Mouse (Mus musculus) cerebellum, postnatal 36 days (tissue): Measurements from ENCODE around the gene Srpk2.
"Not testable (repeated sequence)": the region's sequence is repeated elsewhere in the genome, so short reads cannot be mapped to it uniquely, and the experiment has no call there.

ENCODE experiments used
- DNase-seq, 2 experiments: peaks; one replicate each; pipeline ENCODE4 v3.0.0; 2021 to 2022; ENCODE audit warnings: mixed read lengths in 2 of 2

Srpk2 gene

DNA sequence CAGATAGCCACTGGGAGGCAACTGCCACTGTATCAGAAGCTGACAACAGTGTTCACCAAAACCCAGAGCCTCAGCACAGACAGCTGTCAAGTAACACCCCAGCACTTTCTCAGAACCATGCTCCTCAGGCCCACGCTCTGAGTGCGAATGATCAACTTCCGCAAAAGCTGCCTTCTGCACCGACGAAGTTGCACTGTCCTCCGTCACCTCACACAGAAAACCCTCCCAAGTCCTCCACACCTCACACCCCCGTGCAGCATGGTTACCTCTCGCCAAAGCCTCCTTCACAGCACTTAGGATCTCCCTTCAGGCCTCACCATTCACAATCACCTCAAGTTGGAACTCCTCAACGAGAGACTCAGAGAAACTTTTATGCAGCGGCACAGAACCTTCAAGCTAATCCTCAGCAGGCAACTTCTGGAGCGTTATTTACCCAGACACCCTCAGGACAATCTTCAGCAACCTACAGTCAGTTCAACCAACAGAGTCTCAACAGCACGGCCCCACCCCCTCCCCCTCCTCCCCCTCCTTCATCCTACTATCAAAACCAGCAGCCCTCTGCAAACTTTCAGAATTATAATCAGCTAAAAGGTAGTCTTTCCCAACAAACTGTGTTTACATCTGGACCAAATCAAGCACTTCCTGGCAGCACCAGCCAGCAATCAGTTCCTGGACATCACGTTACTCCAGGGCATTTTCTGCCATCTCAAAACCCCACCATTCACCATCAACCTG is 182.7 kb downstream of the Srpk2 start:
- no peak for DNase-seq

DNA sequence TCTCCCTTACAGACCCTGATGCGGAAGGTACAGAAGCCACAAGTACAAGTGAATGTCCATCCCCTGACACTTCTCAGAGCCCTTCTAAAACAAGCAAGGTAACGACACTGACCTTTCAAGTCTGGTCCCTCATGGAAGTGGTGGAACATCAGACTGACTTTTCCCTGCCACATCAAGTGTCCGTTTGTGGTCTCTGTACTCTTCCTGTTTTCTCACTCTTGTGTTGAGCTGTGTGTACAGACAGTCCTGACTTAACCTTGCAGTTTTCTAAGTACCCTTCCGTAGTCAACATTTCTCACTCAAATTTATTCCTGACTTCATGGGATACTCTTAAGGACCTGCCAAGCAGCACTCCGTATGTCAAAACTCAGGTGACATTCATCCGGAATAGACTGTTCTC is 183.7 kb downstream of the Srpk2 start:
- no peak for DNase-seq

DNA sequence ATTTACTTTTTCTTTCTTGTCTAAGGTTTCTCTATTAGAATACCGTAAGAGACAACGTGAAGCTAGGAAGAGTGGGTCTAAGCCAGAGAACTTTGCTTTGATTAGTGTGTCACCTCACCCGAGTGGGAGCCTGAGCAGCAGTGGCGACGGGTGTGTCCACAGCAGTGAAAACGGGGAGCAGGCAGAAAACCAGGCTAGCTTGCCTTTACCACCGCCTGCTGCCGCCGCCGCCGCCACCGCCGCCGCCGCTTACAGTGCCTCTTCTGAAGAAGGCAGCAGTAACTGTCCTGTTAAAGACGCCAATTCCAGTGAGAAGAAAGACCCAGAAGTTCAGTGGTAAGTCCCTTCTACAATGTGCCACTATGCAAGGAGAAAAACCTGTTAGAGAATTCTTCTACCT is 185.2 kb downstream of the Srpk2 start:
- DNase-seq, result no peak

DNA sequence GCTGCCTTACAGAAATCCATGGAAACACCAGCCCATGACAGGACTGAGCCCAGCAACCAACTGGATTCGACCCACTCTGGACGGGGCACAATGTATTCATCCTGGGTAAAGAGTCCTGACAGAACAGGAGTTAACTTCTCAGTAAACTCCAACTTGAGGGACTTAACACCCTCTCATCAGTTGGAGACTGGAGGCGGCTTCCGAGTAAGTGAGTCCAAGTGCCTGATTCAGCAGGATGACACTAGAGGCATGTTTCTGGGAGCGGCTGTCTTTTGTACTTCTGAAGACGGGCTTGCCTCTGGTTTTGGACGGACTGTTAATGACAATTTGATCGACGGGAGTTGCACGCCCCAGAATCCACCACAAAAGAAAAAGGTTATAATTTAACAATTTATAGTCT is 186.5 kb downstream of the Srpk2 start:
- no peak for DNase-seq

- DNase-seq, result no peak
Measured at GRCm38 (mm10) chr5:23496933-23497332, 187.5 kb downstream of the Srpk2 start.

DNA sequence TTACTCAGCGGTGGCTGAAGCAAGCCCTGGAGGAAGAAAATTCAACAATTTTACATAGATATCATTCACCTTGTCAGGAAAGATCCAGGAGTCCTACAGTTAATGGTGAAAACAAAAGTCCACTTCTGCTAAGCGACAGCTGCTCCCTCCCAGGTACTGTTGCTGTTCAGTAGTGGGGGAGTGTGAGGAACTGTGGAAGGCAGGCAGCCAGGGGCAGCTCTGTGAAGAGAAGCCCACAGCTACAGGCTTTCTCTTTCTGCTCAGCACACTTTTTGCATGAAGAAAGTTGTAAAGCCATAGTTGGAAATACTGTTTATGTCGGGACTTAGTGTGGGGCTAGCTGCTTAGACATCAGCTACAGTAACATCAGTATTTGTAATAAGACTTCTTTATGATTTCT is 188.0 kb downstream of the Srpk2 start:
- no peak for DNase-seq

DNA sequence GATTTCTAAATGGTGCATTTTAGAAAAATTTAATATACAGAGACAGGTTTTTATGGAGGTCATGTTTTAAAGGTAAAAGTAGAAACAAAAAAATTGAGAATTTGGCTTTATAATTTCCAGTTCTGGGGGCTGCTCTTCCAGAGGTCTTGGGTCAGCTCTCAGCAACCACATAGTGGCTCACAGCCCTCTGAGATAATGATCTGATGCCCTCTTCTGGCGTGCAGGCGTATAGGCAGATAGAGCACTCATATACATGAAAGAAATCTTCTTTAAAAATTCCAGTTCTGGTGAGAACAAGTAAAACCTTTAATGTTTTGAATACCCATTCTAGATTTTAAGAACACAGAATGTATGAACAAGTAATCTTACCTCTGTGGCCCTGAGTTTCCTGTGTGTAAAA is 193.6 kb downstream of the Srpk2 start:
- DNase-seq, result no peak

GRCm38 (mm10) chr5:23489231-23489630 is 195.2 kb downstream of the Srpk2 start:
- DNase-seq, result no peak

DNA sequence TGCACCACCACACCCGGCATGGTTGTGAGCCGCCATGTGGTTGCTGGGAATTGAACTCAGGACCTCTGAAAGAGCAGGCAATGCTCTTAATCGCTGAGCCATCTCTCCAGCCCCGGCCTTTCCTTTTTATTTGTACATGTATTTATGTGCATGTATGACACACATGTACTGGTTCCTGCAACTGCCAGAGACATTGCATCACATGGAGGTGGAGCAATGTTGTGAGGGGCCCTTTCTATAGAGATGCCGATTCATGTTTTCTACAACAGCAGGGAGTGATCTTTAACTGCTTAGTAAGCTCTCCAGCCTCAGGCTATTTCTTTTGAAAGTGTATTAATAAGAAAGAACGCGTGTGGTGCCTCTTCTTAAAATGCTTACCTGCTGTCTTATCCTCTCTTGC is 200.6 kb downstream of the Srpk2 start:
- DNase-seq, result no peak

DNA sequence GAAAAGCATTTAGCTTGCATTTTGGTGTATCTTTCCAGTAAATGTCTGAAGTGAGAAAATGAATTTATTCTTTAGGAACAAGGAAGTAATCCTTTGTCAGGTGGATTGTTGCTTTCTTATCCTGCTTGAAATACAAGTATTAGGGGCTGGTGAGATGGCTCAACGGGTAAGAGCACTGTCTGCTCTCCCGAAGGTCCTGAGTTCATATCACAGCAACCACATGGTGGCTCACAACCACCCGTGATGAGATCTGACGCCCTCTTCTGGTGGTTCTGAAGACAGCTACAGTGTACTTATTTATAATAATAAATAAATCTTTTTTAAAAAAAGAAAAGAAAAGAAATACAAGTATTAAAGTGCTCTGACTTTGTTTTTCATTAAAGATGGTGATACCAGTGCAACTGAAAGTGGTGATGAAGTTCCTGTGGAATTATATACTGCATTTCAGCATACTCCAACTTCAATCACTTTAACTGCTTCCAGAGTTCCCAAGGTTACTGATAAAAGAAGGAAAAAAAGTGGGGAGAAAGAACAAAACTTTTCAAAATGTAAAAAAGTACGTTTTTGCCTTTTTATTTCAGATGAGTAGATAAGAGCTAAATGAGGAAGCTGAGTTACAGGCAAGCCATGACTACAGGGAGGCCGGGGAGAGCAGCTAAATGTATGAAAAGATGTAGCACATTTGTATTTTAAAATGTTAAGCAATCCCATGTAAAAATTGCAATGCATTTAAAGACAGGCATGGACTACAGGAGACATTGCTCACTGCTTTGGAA is 211.1 kb downstream of the Srpk2 start:
- no peak for DNase-seq

- DNase-seq, result no peak
Measured at GRCm38 (mm10) chr5:23466546-23466945, 217.9 kb downstream of the Srpk2 start.

GRCm38 (mm10) chr5:23464743-23465142 is 219.7 kb downstream of the Srpk2 start:
- no peak for DNase-seq

- DNase-seq, result no peak
Measured at GRCm38 (mm10) chr5:23464247-23464646, 220.2 kb downstream of the Srpk2 start.

- DNase-seq, result no peak
Measured at GRCm38 (mm10) chr5:23461688-23462087, 222.7 kb downstream of the Srpk2 start.

DNA sequence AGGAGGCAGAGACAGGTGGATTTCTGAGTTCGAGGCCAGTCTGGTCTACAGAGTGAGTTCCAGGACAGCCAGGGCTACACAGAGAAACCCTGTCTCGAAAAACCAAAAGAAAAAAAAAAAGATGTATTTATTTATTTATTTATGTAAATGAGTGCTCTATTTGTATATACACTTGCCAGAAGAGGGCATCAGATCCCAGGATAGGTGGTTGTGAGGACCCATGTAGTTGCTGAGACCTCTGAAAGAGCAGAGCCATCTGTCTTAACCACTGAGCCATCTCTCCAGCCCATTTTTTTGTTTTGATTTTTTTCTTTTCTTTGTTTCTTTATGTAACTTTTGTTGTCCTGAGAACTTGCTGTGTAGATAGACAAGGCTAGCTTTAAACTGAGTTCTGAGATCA is 230.9 kb downstream of the Srpk2 start:
- not testable (repeated sequence) for DNase-seq
